Mouse (Mus musculus): ENCODE results near the gene Cnksr1.
A peak's percentile ranks its signal among the peaks of the same experiment; 100 is the strongest.

Gene Cnksr1

GRCm38 (mm10) chr4:134238279-134238651, at the start of gene Cnksr1:
TSS of gene Cnksr1 (minus strand) at chr4:134238399.
- DNase-seq (ENCODE audit: low spot score), result no peak

GRCm38 (mm10) chr4:134287575-134288025, 49.4 kb upstream of the Cnksr1 start, which contains the start of gene Pdik1l:
TSS of gene Pdik1l (minus strand) at chr4:134287895.
- DNase-seq (ENCODE audit: low spot score), result peak; percentile 83

DNA sequence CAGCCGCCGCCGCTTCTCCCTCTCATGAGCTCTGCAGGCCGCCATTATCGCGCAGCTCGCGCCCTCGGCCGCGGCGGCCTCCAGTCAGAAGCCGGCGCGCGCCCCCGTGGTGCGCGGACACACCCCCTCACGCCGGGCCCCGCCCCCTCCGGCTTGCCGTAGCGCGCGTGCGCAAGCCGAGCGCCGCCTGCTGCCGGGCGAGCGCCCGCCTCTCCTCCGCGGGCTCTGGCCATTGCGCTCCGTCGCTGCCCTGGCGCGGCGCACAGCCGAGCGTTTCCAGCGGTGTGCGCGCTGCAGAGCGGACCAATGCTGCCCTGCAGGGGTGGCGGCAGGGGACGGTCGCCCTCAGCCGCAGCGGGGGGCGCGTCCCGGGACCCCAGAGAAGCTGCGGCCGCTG, 49.0 kb upstream of the Cnksr1 start:
- DNase-seq (ENCODE audit: low spot score), result peak; percentile 97

GRCm38 (mm10) chr4:134286226-134287167, 48.3 kb upstream of the Cnksr1 start:
- DNase-seq (ENCODE audit: low spot score), result peak; percentile 10

DNA sequence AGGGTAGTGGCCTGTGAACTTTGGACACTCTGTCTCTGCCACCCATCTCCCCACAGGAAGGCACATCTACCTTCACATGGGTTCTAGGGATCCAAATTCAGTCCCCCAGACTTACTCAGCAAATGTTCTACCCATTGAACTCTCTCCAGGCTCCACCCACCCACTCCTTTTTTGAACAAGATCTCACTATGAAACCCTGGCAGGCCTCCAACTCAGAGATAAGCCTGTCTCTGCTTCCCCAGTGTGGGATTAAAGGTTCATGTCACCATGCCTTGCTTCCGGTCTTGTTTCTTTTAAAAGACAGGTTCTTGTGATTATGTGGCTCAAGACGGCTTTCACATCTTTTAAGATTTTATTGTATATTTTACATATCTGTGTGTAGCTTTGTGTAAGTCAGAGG, 46.7 kb upstream of the Cnksr1 start:
- DNase-seq (ENCODE audit: low spot score), result no peak

- peak; percentile 82 for DNase-seq (ENCODE audit: low spot score)
Observed at GRCm38 (mm10) chr4:134273417-134274345, 35.5 kb upstream of the Cnksr1 start.

- no peak for DNase-seq (ENCODE audit: low spot score)
Observed at GRCm38 (mm10) chr4:134272731-134273416, 34.7 kb upstream of the Cnksr1 start.

- no peak for DNase-seq (ENCODE audit: low spot score)
Observed at GRCm38 (mm10) chr4:134271979-134272378, 33.8 kb upstream of the Cnksr1 start.

DNA sequence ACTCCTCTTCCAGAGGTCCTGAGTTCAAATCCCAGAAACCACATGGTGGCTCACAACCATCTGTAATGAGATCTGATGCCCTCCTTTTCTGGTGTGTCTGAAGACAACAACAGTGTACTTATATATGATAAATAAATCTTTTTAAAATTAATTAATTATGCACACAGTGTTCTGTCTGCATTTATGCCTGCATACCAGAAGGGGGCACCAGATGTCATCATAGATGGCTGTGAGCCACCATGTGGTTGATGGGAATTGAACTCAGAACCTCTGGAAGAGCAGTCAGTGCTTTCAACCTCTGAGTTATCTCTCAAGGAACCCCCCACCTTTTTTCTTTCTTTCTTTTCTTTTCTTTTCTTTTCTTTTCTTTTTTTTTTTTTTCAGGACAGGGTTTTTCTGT, 31.4 kb upstream of the Cnksr1 start:
- DNase-seq (ENCODE audit: low spot score), result peak; percentile 24

- DNase-seq (ENCODE audit: low spot score), result no peak
Observed at GRCm38 (mm10) chr4:134268102-134268655, 30.0 kb upstream of the Cnksr1 start.

DNA sequence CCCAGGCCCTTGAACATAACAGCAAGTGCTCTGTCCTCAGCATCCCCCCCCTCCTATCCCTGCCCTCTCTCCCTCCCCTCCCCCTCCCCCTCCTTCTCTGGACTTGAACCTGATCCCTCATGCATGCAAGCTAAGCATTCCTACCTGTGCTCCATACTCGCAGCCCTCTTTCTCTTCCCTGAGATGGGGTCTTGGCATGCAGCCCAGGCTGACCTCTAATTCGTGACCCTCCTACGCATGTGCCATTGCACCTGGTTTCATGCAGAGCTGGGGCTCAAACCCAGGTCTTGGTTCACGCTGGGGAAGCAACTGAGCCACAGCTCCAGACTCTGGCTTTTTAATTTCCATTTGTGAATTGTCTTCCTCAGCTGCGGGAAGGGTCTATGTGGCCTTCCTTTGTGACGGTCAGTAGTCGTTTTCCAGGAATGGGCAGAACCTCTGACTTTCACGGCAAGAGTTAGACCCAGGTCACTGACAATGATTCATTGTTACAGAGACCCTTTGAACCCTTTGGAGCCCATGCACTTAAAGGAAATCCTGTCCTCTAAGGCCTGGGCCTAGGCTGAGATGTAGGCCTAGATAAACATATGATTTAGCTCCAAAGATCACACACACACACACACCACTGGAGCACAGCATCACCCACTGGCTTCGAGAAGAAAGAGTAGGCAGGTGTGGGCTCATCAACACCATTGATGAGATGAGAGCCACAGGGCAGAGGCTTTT, 27.8 kb upstream of the Cnksr1 start:
- DNase-seq (ENCODE audit: low spot score), result no peak

DNA sequence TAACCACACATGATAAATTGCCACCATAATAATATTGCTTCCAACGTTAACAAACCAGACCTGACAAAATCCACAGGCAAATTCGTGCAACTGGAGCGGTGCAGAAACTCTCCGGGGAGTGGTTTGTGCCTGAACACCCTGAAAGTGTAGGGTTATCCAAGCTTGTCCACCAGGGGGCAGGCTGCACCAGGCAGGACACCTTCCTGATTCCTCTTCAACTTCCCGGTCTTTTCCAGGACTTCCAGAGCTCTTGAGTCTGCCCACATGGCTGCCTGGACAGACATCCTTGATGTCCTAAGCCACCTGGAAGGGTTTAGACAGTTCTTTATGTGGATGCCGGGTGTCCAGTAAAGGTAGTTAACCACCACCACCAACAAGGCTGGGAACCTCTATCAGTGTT, 25.0 kb upstream of the Cnksr1 start:
- peak; percentile 25 for DNase-seq (ENCODE audit: low spot score)

DNA sequence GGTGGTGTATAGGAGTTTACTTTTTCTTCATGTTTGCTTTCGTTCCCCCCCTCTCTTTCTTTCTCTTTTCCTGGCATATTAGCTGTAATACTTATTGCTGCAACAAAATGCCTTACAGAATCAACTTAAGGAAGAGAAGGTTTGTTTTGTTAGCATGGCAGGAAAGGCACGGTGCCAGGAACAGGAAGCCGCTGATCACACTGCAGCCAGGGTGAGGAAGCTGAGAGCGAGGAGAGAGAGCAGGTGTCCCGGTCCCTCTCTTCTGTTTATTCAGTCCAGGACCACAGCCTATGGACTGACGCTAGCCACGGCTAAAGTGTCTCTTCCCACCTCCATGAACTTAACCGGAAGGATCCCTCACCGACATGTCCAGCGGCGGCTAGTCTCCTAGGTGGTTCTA, 20.2 kb upstream of the Cnksr1 start:
- DNase-seq (ENCODE audit: low spot score), result no peak

- no peak for DNase-seq (ENCODE audit: low spot score)
Observed at GRCm38 (mm10) chr4:134257198-134258009, 19.2 kb upstream of the Cnksr1 start.

- no peak for DNase-seq (ENCODE audit: low spot score)
Observed at GRCm38 (mm10) chr4:134256407-134257197, 18.4 kb upstream of the Cnksr1 start.

GRCm38 (mm10) chr4:134255854-134256253, 17.7 kb upstream of the Cnksr1 start:
- no peak for DNase-seq (ENCODE audit: low spot score)

GRCm38 (mm10) chr4:134254835-134255234, 16.6 kb upstream of the Cnksr1 start:
- no peak for DNase-seq (ENCODE audit: low spot score)

GRCm38 (mm10) chr4:134253722-134254324, 15.6 kb upstream of the Cnksr1 start, which contains the start of gene Grrp1:
TSS of gene Grrp1 (minus strand) at chr4:134254106.
- DNase-seq (ENCODE audit: low spot score), result no peak

Measured in T-cell, adult 2 months (primary cell).